Mouse (Mus musculus) heart, postnatal 0 days (tissue): ENCODE results near the gene Slc16a5. TPM values are rescaled to one million over a fixed set of nuclear protein-coding genes. Genes with fewer than 3 reads are reported as not detected.

Experiments used
- ATAC-seq: fragments of 200-750 bp; cut with Nextera tagmentation; 2 replicates; pipeline ENCODE4 v1.8.0; 2017; ENCODE audit warnings: low read depth, moderate number of reproducible peaks, moderate library complexity; ENCODE audit not compliant: insufficient read depth
- DNase-seq: peaks from one replicate; pipeline ENCODE4 v3.0.0-alpha.2; 2016; ENCODE audit warnings: low spot score
- H3K27ac ChIP-seq: fragments of 300-500 bp; sonication (generic); 2 replicates; pipeline ENCODE4 v1.5.1; 2014; ENCODE audit warnings: low read depth, mild to moderate bottlenecking
- H3K27me3 ChIP-seq: fragments of 300-500 bp; sonication (generic); 2 replicates; pipeline ENCODE4 v1.6.1; 2014; ENCODE audit warnings: low read length, mixed read lengths; ENCODE audit not compliant: control insufficient read depth, insufficient read depth
- H3K36me3 ChIP-seq: fragments of 300-500 bp; sonication (generic); replicated peaks from 2 replicates; pipeline ENCODE4 v1.6.1; 2014; ENCODE audit warnings: low read length, mixed read lengths; ENCODE audit not compliant: control insufficient read depth, insufficient read depth
- H3K4me1 ChIP-seq: fragments of 300-500 bp; sonication (generic); 2 replicates; pipeline ENCODE4 v1.6.1; 2014; ENCODE audit warnings: antibody characterized with exemption; ENCODE audit not compliant: control insufficient read depth, insufficient read depth
- H3K4me2 ChIP-seq: fragments of 300-500 bp; sonication (generic); 2 replicates; pipeline ENCODE4 v1.6.1; 2014; ENCODE audit warnings: low read depth, mild to moderate bottlenecking, low read length, moderate library complexity
- H3K4me3 ChIP-seq: fragments of 300-500 bp; sonication (generic); 2 replicates; pipeline ENCODE4 v1.5.1; 2014; ENCODE audit warnings: low read depth, low read length
- H3K9ac ChIP-seq: fragments of 300-500 bp; sonication (generic); replicated peaks from 2 replicates; pipeline ENCODE4 v1.6.1; 2014; ENCODE audit warnings: low read depth, low read length, mixed read lengths
- H3K9me3 ChIP-seq: fragments of 300-500 bp; sonication (generic); replicated peaks from 2 replicates; pipeline ENCODE4 v1.6.1; 2016; ENCODE audit warnings: low read length; ENCODE audit not compliant: control insufficient read depth
- CTCF ChIP-seq: IDR thresholded peaks from 2 replicates; pipeline ENCODE4 v1.5.1; 2016; ENCODE audit warnings: antibody characterized with exemption, control low read depth, low read depth
- EP300 ChIP-seq: IDR thresholded peaks from 2 replicates; pipeline ENCODE4 v1.6.1; 2016; ENCODE audit warnings: antibody characterized with exemption, low read depth
- WGBS: fragments of 180-500 bp; shearing (Covaris S2); extraction: QIAGEN DNeasy Blood & Tissue Kit; methylation state at CpG from one replicate; pipeline ENCODE4 v1.1.7; 2014; 5-methylcytosine and 5-hydroxymethylcytosine counted together
- polyA plus RNA-seq: library from polyadenylated mRNA; unstranded; fragments of >200 nt; fragmentation: Nextera tagmentation; extraction: Ambion mirVana; gene quantifications from 2 replicates; pipeline ENCODE4 v1.2.1, GENCODE M21; 2015
- total RNA-seq: library from RNA; depleted of rRNA; stranded (reverse); fragments of >200 nt; gene quantifications from 2 replicates; pipeline ENCODE4 v1.2.3, GENCODE M21; 2014; ENCODE audit warnings: low replicate concordance

Gene Slc16a5
- total and polyA plus RNA-seq, 2 experiments from 2014 or later: 0.11 to 0.99 TPM

DNA sequence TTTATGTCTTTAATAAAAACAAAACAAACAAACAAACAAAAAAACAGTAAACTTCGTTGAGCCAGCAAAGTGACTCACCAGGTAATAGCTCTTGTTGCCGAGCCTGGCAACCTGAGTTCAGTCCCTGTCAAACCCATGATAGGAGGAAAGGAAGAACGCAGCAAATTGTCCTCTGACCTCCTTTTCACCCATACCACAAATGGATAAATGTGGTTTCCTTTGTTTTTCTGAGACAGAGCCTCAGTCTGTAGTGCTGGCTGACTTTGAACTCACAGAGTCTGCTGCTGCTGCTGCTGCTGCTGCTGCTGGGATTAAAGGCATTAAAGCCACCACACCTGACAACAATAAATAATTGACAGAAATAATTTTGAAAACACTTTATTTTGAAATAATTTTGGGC is 39.2 kb upstream of the Slc16a5 start:
- no peak for TF ChIP-seq CTCF
- TF ChIP-seq EP300: no peak
- no peak overlapping the region for H3K4me2 ChIP-seq
- no peak for DNase-seq
- H3K36me3 ChIP-seq: peaks cover 39% of the 10 kb centered on the region
- WGBS: 82% methylated on average over 3 of the region's 3 CpGs
- H3K9me3 ChIP-seq: no peaks in the 10 kb centered on the region
- H3K9ac ChIP-seq: no peak overlapping the region
- H3K4me1 ChIP-seq: peaks cover 21% of the 10 kb centered on the region
- no peak for ATAC-seq
- no peak overlapping the region for H3K27ac ChIP-seq
- no peak overlapping the region for H3K4me3 ChIP-seq
- H3K27me3 ChIP-seq: no peaks in the 10 kb centered on the region

DNA sequence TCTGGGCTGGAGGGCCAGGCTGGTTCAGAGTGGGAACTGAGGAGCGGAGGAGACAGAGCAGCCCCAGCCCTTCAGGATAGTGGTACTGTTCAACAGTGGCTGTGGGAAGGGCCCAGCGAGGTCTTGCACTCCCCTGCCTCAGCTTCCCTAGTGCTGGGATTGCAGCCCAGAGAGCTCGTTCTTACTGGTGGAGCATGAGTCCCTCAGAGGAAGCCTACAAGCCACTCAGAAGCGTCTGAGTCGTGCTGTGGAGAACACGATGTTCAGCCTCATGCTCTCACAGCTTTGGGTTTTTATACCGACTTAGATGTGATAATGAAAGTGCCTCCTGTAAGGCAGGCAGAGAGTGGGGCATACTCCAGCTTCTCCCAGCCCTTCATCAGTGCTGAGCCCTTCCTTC is 37.6 kb upstream of the Slc16a5 start:
- Histone ChIP-seq H3K9me3 (no peaks in the 10 kb centered on the region), H3K27me3 (no peaks in the 10 kb centered on the region), H3K9ac (no peak overlapping the region), H3K4me1 (peaks cover 10% of the 10 kb centered on the region), H3K4me2 (no peak overlapping the region), H3K4me3 (no peak overlapping the region), H3K27ac (no peak overlapping the region; the same call in 1 of the 2 replicates), H3K36me3 (peaks cover 45% of the 10 kb centered on the region)
- 84% methylated on average over 7 of the region's 7 CpGs for WGBS
- no peak for TF ChIP-seq CTCF
- no peak for TF ChIP-seq EP300
- ATAC-seq (no peak), DNase-seq (no peak)

DNA sequence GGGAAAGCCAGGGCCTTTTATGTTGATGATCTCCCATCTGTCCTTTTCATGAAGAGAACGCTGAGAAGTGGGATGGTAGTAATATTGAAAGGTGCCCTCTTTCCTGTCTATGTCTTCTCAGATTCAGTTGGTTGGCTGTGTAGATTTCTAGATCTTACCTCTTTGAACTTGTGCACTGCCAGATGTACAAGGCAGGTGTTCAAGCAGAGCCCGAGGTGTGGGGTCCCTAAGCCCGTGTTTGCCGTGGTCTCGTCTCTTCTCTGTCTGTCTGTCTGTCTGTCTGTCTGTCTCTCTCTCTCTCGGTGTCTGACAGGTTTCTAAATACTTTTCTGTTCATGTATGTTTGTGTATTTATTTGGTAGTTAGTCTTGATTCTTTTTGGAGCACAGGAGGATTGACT is 36.6 kb upstream of the Slc16a5 start:
- no peak overlapping the region for H3K27ac ChIP-seq
- ATAC-seq: no peak
- DNase-seq: no peak
- WGBS: 90% methylated on average over 6 of the region's 6 CpGs
- H3K4me2 ChIP-seq: no peak overlapping the region
- peaks cover 55% of the 10 kb centered on the region for H3K36me3 ChIP-seq
- H3K27me3 ChIP-seq: no peaks in the 10 kb centered on the region
- no peak overlapping the region for H3K4me3 ChIP-seq
- H3K4me1 ChIP-seq: peaks cover 10% of the 10 kb centered on the region
- TF ChIP-seq EP300: no peak
- no peak overlapping the region for H3K9ac ChIP-seq
- H3K9me3 ChIP-seq: no peaks in the 10 kb centered on the region

DNA sequence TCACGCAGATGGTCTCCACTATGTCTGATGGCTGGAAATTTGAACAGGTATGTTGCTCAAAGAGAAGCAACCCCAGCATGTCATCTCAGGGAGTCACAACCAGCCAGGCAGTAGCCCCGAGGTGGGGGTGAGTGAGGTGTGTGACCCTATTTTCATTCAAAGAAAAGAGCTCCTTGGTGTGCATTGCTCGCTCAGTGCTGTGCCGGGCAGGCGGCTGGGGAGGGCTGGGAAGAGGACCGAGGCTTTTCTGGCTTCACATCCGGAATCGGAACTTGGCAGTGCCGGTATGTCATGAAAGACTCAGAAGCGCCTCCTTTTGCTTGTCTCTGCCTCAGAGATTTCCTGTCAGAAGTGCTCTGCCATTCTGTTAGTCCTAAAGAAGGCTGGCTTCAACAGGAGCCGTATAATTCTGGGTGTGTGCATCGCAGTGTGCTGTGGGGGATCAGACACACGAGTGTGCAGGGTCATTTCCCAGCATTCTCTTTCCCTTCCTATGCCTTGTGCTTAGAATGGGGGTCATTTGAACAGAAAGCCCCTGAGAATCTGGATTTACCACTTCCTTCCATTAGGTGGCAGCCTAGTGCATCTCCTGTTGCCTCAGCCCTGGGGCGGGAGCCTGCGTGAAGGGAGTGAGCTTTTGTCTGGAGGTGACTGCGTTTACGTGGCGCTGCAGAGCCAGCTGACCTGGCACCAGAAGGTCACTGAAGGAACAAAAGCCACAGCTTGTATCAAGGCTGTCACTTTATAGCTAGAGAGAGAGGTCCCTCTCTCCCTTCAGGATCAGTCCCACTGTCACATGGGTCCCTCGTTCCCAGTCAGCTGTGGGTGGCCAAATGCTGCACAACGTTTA is 34.6 kb upstream of the Slc16a5 start:
- H3K9me3 ChIP-seq: no peaks in the 10 kb centered on the region
- H3K36me3 ChIP-seq: peaks cover 73% of the 10 kb centered on the region
- H3K4me1 ChIP-seq: no peaks in the 10 kb centered on the region
- TF ChIP-seq EP300 (no peak), CTCF (peak; percentile 88)
- H3K4me3 ChIP-seq: peak overlapping the region; percentile 5; the same call in 1 of the 2 replicates
- H3K27me3 ChIP-seq: no peaks in the 10 kb centered on the region
- peak overlapping the region; percentile 14; the same call in 1 of the 2 replicates for H3K4me2 ChIP-seq
- 29% methylated on average over 20 of the region's 20 CpGs for WGBS
- H3K27ac ChIP-seq: peak overlapping the region; percentile 75
- DNase-seq (peak; percentile 91), ATAC-seq (peak; percentile 87)
- no peak overlapping the region; the same call in 1 of the 2 replicates for H3K9ac ChIP-seq

DNA sequence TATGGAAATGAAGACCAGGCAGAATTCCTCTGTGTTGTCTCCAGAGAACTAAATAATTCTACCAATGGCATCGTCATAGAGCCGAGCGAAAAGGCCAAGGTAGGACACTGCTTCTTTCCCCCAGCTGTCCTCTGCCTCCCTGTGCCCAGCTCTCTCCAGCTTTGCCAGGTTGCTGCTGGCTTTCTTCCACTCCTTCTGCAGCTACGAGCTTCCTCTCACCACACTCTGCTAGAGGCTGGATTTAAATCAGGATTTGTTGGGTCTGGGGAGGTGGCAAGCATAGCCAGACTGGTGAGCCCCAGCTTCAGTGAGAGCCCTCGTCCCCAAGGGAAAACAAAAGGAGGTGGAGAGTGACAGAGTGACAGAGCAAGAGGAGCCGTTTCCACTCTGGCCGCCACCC is 33.0 kb upstream of the Slc16a5 start:
- H3K9ac ChIP-seq: no peak overlapping the region
- DNase-seq (no peak), ATAC-seq (no peak)
- WGBS: 79% methylated on average over 7 of the region's 7 CpGs
- H3K36me3 ChIP-seq: peaks cover 72% of the 10 kb centered on the region
- no peak overlapping the region for H3K4me2 ChIP-seq
- H3K27ac ChIP-seq: no peak overlapping the region
- TF ChIP-seq CTCF (no peak), EP300 (no peak)
- no peaks in the 10 kb centered on the region for H3K9me3 ChIP-seq
- no peak overlapping the region for H3K4me3 ChIP-seq
- H3K4me1 ChIP-seq: no peaks in the 10 kb centered on the region
- no peaks in the 10 kb centered on the region for H3K27me3 ChIP-seq

DNA sequence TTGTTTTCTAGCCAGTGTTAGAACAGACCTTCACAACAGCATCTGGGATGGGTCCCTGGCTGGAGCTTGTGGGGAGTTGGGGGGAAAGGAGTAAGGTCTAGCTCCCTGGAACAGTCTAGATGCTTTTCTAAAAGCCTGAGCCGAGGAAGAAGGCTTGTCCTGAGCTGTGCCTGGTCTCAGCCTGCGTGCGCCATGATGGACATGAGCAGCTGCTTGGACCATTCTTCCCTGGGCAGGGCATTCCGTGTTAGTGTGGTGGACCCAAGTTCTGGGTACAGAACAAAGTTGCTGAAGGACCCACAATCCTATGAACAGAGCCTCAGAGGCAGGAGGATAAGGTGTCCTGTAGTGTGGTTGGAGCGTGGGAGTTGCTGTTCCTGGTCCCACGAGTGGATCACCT is 31.7 kb upstream of the Slc16a5 start:
- no peak overlapping the region for H3K4me2 ChIP-seq
- DNase-seq: no peak
- H3K9me3 ChIP-seq: no peaks in the 10 kb centered on the region

More for the DNA sequence above, 31.7 kb upstream of the Slc16a5 start:
- no peak overlapping the region for H3K9ac ChIP-seq
- peaks cover 4% of the 10 kb centered on the region; the same call in 1 of the 2 replicates for H3K4me1 ChIP-seq
- no peak overlapping the region for H3K27ac ChIP-seq
- WGBS: 92% methylated on average over 6 of the region's 6 CpGs
- no peak overlapping the region for H3K4me3 ChIP-seq
- ATAC-seq: no peak
- H3K36me3 ChIP-seq: peaks cover 59% of the 10 kb centered on the region
- H3K27me3 ChIP-seq: no peaks in the 10 kb centered on the region
- TF ChIP-seq EP300 (no peak), CTCF (no peak)
